Mouse (Mus musculus) limb, embryonic 13.5 days (tissue): ENCODE measurements at regions not wholly inside any gene's neighbourhood (a gene's known extent, or its start where the extent isn't known, plus 50 kb on each side); places are given as distances from the start of the nearest gene placed in this dataset.

ENCODE experiments used
- ATAC-seq: fragments of 200-750 bp; cut with Nextera tagmentation; 2 replicates; pipeline ENCODE4 v1.8.0; 2017; ENCODE audit warnings: low read depth, moderate number of reproducible peaks, moderate TSS enrichment; ENCODE audit not compliant: low FRiP score
- H3K27ac ChIP-seq: fragments of 300-500 bp; sonication (generic); 2 replicates; pipeline ENCODE4 v1.5.1; 2015; ENCODE audit warnings: inconsistent platforms, mild to moderate bottlenecking, moderate library complexity
- H3K27me3 ChIP-seq: fragments of 300-500 bp; sonication (generic); 2 replicates; pipeline ENCODE4 v1.6.1; 2015; ENCODE audit warnings: mild to moderate bottlenecking, inconsistent platforms
- H3K36me3 ChIP-seq: fragments of 300-500 bp; sonication (generic); 2 replicates; pipeline ENCODE4 v1.6.1; 2015; ENCODE audit warnings: inconsistent platforms, mild to moderate bottlenecking, moderate library complexity
- H3K4me1 ChIP-seq: fragments of 300-500 bp; sonication (generic); 2 replicates; pipeline ENCODE4 v1.6.1; 2015; ENCODE audit warnings: inconsistent platforms
- H3K4me2 ChIP-seq: fragments of 300-500 bp; sonication (generic); replicated peaks from 2 replicates; pipeline ENCODE4 v1.6.1; 2015; ENCODE audit warnings: inconsistent platforms, mild to moderate bottlenecking, moderate library complexity
- H3K4me3 ChIP-seq: fragments of 300-500 bp; sonication (generic); 2 replicates; pipeline ENCODE4 v1.5.1; 2015; ENCODE audit warnings: moderate library complexity, mild to moderate bottlenecking, inconsistent platforms
- H3K9ac ChIP-seq: fragments of 300-500 bp; sonication (generic); 2 replicates; pipeline ENCODE4 v1.6.1; 2015; ENCODE audit warnings: mild to moderate bottlenecking, inconsistent platforms
- H3K9me3 ChIP-seq: fragments of 300-500 bp; sonication (generic); 2 replicates; pipeline ENCODE4 v1.6.1; 2016; ENCODE audit warnings: inconsistent platforms
- WGBS: fragments of 180-500 bp; shearing (Covaris S2); methylation state at CpG from one replicate; pipeline ENCODE4 v1.1.7; 2015; 5-methylcytosine and 5-hydroxymethylcytosine counted together

- Histone ChIP-seq H3K27me3 (no peaks in the 10 kb centered on the region), H3K27ac (no peak overlapping the region), H3K4me1 (peaks cover 12% of the 10 kb centered on the region), H3K9ac (no peak overlapping the region), H3K4me2 (no peak overlapping the region), H3K4me3 (no peak overlapping the region), H3K9me3 (no peaks in the 10 kb centered on the region), H3K36me3 (no peaks in the 10 kb centered on the region)
- WGBS = 28% methylated on average over 3 of the region's 3 CpGs
- ATAC-seq = peak; percentile 70
Observed at GRCm38 (mm10) chr5:107055455-107055854, 91.3 kb downstream of the Cdc7 start.
